Mouse (Mus musculus): ENCODE results near the gene Cnnm2.

GRCm38 (mm10) chr19:46808261-46808660, 46.9 kb downstream of the Cnnm2 start:
- no peak for TF ChIP-seq CTCF (IDR thresholded peaks at IDR 0.05; ENCODE audit: borderline replicate concordance, insufficient read depth, low read length)
- TF ChIP-seq POLR2A (IDR thresholded peaks at IDR 0.05; ENCODE audit: low read depth, low read length): no peak

Measured in embryonic fibroblast, embryonic 13.5 days (primary cell).